Comparison of ENCODE assay signal across 7 mouse cellular contexts in genomic region chr12:83713749-83714148, GRCm38 (mm10). TPM values are rescaled to one million over a fixed set of nuclear protein-coding genes. Genes with fewer than 3 reads are reported as not detected.
DNase-seq lines count a peak whose midpoint lies in the region; ATAC-seq lines count a peak whose summit lies in the region.

No protein-coding gene starts in this region.

- H3K9ac ChIP-seq in kidney, embryonic 15.5 days = no peak overlapping the region

- no peak overlapping the region for H3K4me2 ChIP-seq in kidney, embryonic 15.5 days

- DNase-seq in kidney, adult 9 months = peak; percentile 84
- peak; percentile 43 to 52 for DNase-seq in B cell, adult 2 months
- DNase-seq in ES-CJ7 (ENCODE audit: low read depth, low spot score) = peak; percentile 44
- DNase-seq in cerebellum, postnatal 14 days = peak; percentile 72 to 77
- DNase-seq in layer of hippocampus, postnatal 10 days (ENCODE audit: low spot score in 2 of 2) = peak; percentile 32 to 53
- DNase-seq in thymus, postnatal 14 days = peak; percentile 48

- WGBS in kidney, embryonic 15.5 days = 46% methylated on average over 2 of the region's 2 CpGs

- no peaks in the 10 kb centered on the region for H3K27me3 ChIP-seq in kidney, embryonic 15.5 days

- peaks cover 78% of the 10 kb centered on the region for H3K36me3 ChIP-seq in kidney, embryonic 15.5 days

- no peak for ATAC-seq in kidney, embryonic 15.5 days (replicated peaks; ENCODE audit: low FRiP score)

- H3K27ac ChIP-seq in kidney, embryonic 15.5 days = no peak overlapping the region

- H3K9me3 ChIP-seq in kidney, embryonic 15.5 days (replicated peaks) = no peaks in the 10 kb centered on the region

- no peaks in the 10 kb centered on the region for H3K4me1 ChIP-seq in kidney, embryonic 15.5 days

- H3K4me3 ChIP-seq in kidney, embryonic 15.5 days (replicated peaks) = no peak overlapping the region

RNA-seq across cellular contexts. Expression of gene Psen1, which starts 25.8 kb away (rescaled TPM):
- 63.3 and 63.5 TPM in 2 replicates for polyA plus RNA-seq in kidney, embryonic 15.5 days (2015; fragmentation: Nextera tagmentation; extraction: Ambion mirVana)
- total RNA-seq in layer of hippocampus, postnatal 10 days (2021) = 10 to 100 TPM; 58.1 to 68.1 TPM

RNA-seq across cellular contexts. Expression of gene Papln, which starts 49.7 kb away (rescaled TPM):
- 2.0 and 2.1 TPM in 2 replicates for polyA plus RNA-seq in kidney, embryonic 15.5 days (2015; fragmentation: Nextera tagmentation; extraction: Ambion mirVana)
- 1 to 10 TPM; 4.8 to 6.5 TPM for total RNA-seq in layer of hippocampus, postnatal 10 days (2021)
